Mouse (Mus musculus) megakaryocyte, embryonic 14.5 days (primary cell): ENCODE measurements around the gene Capg.

ENCODE experiments used
- FLI1 ChIP-seq: IDR thresholded peaks from 2 replicates; pipeline ENCODE4 v1.6.1; 2012; ENCODE audit warnings: low read length, inconsistent platforms, mixed read lengths
- GATA1 ChIP-seq: IDR thresholded peaks from 3 replicates; pipeline ENCODE4 v1.6.1; 2012; ENCODE audit warnings: mixed read lengths, low read length, inconsistent platforms, borderline replicate concordance

GRCm38 (mm10) chr6:72550025-72550424, 5.8 kb downstream of the Capg start:
- TF ChIP-seq FLI1 (no peak), GATA1 (no peak)
